Mouse (Mus musculus): Measurements from ENCODE around the gene Lmntd2.

Gene Lmntd2

GRCm38 (mm10) chr7:141215880-141216733, 2.2 kb upstream of the Lmntd2 start:
- peak; percentile 83 for DNase-seq (ENCODE audit: low read depth, low spot score)

GRCm38 (mm10) chr7:141215101-141215879, 1.4 kb upstream of the Lmntd2 start, which contains the start of gene Rassf7:
Gene Rassf7 (plus strand): TSS chr7:141215860.
- peak; percentile 100 for DNase-seq (ENCODE audit: low read depth, low spot score)

DNA sequence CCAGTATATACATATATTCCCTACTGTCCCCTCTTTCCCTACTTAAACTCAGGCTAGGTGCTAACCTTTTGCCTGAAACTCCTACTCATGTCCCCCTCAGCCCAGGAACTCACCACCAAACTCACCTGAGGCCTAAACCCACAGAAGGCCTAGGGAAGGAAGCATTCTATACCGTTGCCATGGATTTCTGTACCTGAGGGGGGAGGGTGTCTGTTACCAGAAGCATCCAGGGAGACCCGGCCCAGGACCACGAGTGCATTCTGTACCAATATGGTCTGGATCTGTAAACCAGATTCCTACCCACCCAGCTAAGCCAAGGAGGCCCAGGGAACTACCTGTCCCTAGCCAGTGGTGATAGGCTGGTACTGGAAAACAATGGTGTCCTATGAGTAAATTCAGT, 430 bp upstream of the Lmntd2 start:
- DNase-seq (ENCODE audit: low read depth, low spot score): no peak

GRCm38 (mm10) chr7:141213133-141213532, 747 bp downstream of the Lmntd2 start:
- no peak for DNase-seq (ENCODE audit: low read depth, low spot score)

GRCm38 (mm10) chr7:141210606-141211131, 3.2 kb downstream of the Lmntd2 start:
- DNase-seq (ENCODE audit: low read depth, low spot score): no peak

GRCm38 (mm10) chr7:141210137-141210536, 3.7 kb downstream of the Lmntd2 start:
- DNase-seq (ENCODE audit: low read depth, low spot score): no peak

- no peak for DNase-seq (ENCODE audit: low read depth, low spot score)
These were observed 4.4 kb downstream of the Lmntd2 start for GRCm38 (mm10) chr7:141209526-141209925.

DNA sequence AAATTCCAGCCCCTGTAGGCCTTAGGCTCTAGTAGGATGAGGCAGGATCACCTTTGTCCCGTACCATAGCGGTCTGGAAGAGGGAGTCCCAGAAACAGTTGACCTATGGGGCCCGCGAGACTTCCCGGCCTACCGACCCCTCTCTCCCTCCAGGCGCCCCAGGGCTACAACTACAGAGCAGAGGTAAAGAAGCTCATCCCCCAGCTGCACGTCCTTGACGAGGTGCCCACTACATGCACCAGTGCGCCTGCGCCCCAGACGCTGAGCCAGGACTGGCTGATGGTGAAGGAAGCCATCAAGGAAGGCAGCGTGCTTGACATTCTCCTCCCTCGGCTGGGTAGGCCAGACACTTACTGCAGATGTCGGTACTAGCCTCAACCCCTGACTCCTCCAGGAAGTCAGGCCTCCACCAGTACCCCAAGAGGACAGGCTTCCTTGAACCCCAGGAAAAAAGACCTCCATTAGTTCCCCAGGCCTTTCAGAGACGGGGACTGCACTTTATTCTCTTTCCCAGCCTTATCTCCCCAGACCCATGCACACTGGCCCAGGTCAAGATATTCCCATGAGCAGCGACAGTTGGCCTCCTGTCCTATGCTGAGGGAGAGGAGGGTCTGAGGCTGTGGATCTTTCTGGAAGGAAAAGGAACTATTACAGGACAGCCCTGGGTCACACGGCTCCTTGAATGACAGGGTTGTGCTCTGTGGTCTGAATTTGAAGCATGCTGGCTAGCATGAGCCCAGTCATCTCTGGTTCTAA, 7.5 kb downstream of the Lmntd2 start:
- no peak for DNase-seq (ENCODE audit: low read depth, low spot score)

DNA sequence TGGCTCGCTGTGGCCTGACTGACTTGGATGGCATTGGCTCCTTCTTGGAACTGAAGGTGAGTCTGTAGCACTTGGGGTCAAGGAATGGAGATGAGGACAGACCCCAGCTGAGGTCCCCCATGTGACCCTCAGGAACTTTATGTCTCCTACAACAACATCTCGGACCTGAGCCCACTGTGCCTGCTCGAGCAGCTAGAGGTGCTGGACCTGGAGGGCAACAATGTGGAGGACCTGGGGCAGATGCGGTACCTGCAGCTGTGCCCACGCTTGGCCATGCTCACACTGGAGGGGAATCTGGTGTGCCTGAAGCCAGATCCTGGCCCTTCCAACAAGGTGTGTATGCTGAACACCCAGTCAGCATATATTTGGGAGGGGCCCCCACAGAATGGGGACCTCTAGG, 8.4 kb downstream of the Lmntd2 start:
- no peak for DNase-seq (ENCODE audit: low read depth, low spot score)

DNA sequence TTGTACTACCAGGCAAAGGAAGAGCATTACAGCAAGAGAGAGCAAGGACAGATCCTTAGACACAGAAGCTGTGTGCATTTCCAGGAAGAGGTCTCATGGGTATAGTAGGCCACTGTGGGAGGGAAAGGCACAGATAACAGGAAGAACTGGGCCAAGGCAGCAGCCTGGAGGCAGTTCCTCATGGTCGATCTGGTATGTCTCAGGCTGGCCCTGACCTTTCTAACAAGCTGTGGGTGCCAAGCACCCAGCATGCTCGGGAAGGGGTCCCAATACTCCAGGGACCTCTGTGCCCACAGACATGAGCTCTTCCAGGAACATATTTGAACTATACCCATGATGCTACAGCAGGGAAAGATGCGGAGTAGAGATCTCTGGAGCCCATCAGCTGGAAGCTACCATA, 9.3 kb downstream of the Lmntd2 start:
- no peak for DNase-seq (ENCODE audit: low read depth, low spot score)

- no peak for DNase-seq (ENCODE audit: low read depth, low spot score)
These were observed 15.8 kb downstream of the Lmntd2 start for GRCm38 (mm10) chr7:141198121-141198520.

- no peak for DNase-seq (ENCODE audit: low read depth, low spot score)
These were observed 17.1 kb downstream of the Lmntd2 start for GRCm38 (mm10) chr7:141196619-141197282.

DNA sequence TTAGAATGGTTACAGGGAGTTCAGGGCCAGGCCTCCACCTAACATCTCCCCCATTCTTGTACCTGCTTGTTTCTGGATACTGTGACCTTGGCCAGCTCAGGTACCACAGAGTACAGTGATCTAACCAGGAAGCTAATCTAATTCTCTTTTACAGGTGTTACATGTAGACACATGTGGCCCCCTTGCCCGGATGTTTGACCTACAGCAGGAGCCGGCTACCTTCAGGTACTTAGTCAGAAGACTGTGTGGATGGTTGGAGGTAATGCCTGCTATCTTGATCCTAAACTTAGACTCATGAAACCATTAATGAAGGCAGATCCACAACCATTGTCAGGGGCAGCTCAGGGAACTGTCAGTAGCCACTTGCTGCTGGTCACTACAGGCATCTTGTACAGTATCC, 18.1 kb downstream of the Lmntd2 start:
- no peak for DNase-seq (ENCODE audit: low read depth, low spot score)

GRCm38 (mm10) chr7:141194830-141195229, 19.1 kb downstream of the Lmntd2 start:
- peak; percentile 96 for DNase-seq (ENCODE audit: low read depth, low spot score)

- DNase-seq (ENCODE audit: low read depth, low spot score): no peak
These were observed 19.5 kb downstream of the Lmntd2 start for GRCm38 (mm10) chr7:141194409-141194808.

DNA sequence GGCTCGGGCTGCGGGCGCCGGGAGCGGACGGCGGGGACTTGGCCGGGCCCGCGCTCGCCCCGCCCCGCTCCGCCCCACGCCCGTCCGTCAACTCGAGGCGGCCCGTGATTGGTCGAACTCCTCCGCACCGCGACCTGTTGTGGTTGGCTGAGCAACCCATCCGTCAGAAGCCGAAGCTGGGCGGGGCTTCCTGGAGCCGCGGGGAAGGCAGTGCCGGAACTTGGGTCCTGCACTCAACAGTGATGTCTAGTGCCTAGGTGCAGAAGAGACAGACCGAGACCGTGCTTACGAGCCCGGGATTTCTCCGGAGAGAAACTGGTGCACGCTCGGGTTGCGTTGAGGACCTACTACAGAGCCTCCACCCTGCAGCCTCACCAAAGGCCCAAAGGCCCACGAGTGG, 19.9 kb downstream of the Lmntd2 start, which contains the start of the genes Hras and Lrrc56:
Hras (minus strand) TSS at position 58 of the 400 bp plus-strand sequence.
Lrrc56 (plus strand) TSS at position 210 of the 400 bp plus-strand sequence.
- peak; percentile 99 for DNase-seq (ENCODE audit: low read depth, low spot score)

DNA sequence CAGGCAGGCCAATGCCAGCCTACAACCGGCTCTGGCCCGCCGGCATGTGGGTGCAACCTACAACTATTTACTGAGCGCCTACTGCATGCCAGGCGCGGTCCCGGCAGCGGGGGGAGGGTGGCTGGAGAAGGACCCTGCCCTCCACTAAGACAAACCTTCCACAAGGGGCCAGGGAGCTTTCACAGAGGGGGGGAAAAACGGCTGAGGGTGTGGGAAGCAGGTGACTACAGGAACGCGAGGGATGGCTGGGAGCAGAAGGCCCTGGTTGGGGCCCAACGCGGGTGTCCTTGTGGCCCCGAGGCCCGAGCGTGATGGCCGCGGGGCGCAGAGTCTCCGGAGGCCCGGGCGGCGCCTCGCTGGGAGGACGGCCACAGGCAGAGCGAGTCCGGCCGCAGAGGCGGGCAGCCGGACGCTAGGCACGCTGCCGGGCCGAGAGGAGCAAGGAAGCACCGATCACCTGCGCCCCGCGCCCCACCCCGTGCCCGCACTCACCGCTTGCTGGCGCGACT, 20.5 kb downstream of the Lmntd2 start:
- peak; percentile 67 for DNase-seq (ENCODE audit: low read depth, low spot score)

DNA sequence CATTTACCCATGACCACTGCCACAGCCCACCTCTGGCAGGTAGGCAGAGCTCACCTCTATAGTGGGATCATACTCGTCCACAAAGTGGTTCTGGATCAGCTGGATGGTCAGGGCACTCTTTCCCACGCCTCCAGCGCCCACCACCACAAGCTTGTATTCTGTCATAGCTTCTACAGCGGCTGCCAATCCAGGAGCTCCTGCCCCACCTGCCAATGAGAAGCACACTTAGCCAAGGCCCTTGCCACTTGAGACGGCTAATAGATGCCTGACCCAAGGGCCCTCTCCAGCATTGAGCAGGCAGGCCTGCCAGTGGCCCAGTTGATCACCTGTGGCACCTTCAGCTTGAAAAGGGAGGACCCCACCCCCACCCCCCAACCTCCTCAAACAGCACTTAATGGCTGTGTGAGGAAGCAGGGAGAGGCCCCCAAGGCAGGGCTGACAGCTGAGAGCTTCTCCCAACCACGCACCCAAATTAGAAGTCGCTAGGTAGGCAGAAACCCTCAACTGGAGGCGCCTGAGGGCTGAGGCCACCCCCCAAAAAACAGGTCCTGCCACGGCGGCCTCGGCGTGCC, 21.0 kb downstream of the Lmntd2 start:
- no peak for DNase-seq (ENCODE audit: low read depth, low spot score)

GRCm38 (mm10) chr7:141191796-141192685, 21.8 kb downstream of the Lmntd2 start:
- no peak for DNase-seq (ENCODE audit: low read depth, low spot score)
